Mouse (Mus musculus) B cell, adult 62 days (primary cell): ENCODE data around the gene Pgam5. TPM values are rescaled to one million over a fixed set of nuclear protein-coding genes. Genes with fewer than 3 reads are reported as not detected.

Experiments
- total RNA-seq: library from RNA; stranded (reverse); gene quantifications from 4 replicates; pipeline ENCODE4 v1.2.4, GENCODE M21; 2023

Gene Pgam5
- 27.9 to 42.8 TPM (median 37.3 TPM) in 4 replicates for total RNA-seq

DNA sequence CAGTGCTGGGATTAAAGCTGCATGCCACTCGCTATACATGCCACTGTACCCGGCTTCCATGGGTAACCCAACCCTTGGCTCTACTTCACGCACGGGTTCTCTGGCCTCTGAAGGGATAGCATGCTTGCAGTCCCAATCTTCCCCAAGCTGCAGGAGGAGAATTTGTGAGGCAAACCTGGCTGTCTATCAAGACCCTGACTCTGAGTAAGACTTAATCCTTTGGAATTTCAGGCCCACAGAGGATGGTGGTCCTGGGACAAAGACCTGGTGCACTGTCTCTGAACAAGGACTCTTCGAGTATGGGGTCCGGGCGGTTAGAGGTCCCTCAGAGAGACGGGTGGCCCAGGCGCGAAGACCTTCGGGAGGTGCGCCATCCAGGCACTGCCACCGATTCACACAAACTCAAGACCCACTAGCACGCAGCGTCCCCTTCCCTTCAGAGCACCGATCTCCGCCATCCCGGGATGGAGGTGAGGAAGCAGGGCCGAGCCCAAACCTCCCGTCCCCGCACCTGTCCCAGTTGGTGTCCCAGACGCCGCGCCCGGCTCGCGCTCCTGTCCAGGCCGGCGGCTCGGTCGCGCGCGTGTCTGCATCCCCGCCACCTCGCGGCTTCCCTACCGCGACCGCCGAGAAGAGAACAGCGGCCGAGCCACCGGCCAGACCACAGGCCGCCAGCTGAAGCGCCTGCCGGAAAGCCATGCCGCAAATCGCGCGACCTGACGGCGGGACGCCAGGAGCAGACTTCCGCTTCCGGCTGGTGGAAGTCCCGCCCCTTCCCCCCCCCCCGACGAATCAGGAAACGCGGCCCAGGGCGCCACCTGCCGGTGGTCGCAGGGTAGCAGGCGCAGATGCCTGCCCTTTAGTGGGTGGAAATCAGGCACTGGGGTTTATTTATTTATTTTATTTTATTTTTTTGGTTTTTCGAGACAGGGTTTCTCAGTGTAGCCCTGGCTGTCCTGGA is at the start of gene Pgam5:
Pgam5 (minus strand) TSS at position 773 of the 961 bp plus-strand sequence.

DNA sequence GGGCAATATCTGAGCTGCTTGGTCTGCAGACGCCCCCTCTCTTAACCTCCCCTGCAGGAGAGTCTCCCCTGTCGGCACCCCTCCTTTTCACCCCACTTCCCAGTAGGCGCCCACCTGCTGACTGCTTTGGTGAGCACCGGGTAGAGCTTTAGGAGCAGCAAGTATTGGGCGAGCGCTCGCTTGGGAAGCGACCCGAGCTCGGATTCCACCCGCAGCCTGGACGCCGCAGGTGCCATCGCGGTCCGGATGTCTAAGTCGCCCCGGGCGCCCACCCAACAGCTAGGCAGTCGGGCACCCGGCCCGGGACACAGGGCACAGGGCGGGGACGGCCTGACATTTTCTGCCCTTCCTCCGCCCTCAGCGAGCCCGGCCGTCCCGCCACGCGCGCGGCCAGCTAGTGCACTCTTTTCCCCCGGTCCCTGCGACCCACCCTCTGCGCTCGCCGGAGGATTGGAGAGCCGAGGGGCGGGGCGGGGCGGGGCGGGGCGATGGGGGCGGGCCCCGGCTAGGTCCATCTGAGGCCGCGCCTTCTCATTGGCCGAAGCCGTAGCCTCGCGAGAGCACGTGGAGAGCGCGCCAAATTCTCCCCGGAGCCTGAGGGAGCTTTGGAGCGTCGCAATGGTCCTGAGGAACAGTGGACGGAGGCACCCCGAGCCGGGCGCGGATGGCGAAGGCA is 16.2 kb upstream of the Pgam5 start, which contains the start of the genes Pxmp2 and Pole:
Pxmp2 (minus strand) TSS at position 417 of the 676 bp plus-strand sequence.
Pole (plus strand) TSS at position 537 of the 676 bp plus-strand sequence.

DNA sequence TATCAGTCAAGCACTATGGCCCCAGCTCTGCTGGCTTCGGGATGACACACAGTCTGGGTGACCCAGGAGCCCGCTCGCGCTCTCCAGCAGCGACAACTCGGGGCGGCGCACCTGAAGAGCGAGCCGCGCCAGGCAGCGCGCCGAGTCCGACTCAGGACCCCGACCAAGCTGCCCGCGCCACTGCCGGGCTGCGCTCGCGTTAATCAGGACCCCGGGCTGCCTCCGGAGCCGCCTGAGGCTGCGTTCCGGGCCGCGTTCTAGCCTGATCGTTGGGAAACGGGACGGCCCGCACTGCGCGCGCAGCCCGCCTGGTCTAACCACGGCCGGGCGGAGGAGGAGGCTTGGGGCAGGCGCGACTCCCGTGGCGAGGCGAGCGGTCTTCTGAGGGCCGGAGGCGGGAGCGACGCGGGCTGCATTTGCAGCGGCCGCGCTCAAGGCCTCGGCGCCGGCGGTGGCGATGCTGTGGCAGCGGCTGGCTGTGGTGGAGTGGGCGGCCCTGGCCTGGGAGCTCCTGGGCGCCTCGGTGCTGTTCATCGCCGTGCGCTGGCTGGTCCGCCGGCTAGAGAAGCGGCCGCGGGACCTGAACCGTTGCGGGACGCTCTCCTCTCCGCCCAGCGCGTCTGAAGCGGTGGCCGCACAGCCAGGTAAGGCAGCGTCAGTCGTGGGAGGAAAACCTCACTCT is 38.8 kb downstream of the Pgam5 start, which contains the start of gene Ankle2:
Ankle2 (plus strand) TSS at position 225 of the 682 bp plus-strand sequence.

Other genes starting within 250 kb of the Pgam5 start
- 8.8 to 18.2 TPM (median 14.0 TPM) in 4 replicates for gene Gm17655, start 197.4 kb downstream of the Pgam5 start, total RNA-seq
- gene Gm35315, start 175.5 kb downstream of the Pgam5 start, total RNA-seq: 0.43 to 2.3 TPM (median 0.62 TPM) in 4 replicates
- 2.0 to 3.4 TPM (median 2.6 TPM) in 4 replicates for gene Plcxd1, start 169.9 kb downstream of the Pgam5 start, total RNA-seq
- 124 to 140 TPM (median 133 TPM) in 4 replicates for gene Gtpbp6, start 161.7 kb downstream of the Pgam5 start, total RNA-seq
- gene Zfp605, start 159.8 kb downstream of the Pgam5 start, total RNA-seq: 8.0 to 10.5 TPM (median 8.5 TPM) in 4 replicates
- 86.1 to 101 TPM (median 93.2 TPM) in 4 replicates for gene Chfr, start 134.1 kb downstream of the Pgam5 start, total RNA-seq
- gene Golga3, start 93.2 kb downstream of the Pgam5 start, total RNA-seq: 33.6 to 40.5 TPM (median 37.6 TPM) in 4 replicates
- gene Ankle2, start 38.9 kb downstream of the Pgam5 start, total RNA-seq: 74.5 to 81.8 TPM (median 79.4 TPM) in 4 replicates
- 1.5 to 4.0 TPM (median 3.0 TPM) in 4 replicates for gene Pxmp2, start 16.3 kb upstream of the Pgam5 start, total RNA-seq
- 7.2 to 11.7 TPM (median 8.9 TPM) in 4 replicates for gene Pole, start 16.4 kb upstream of the Pgam5 start, total RNA-seq
- gene P2rx2, start 73.3 kb upstream of the Pgam5 start, total RNA-seq: 0.29 to 0.72 TPM (median 0.46 TPM) in 3 of 4 replicates, not detected in the other
- gene Lrcol1, start 74.8 kb upstream of the Pgam5 start, total RNA-seq: not detected in 4 replicates
- gene Fbrsl1, start 178.6 kb upstream of the Pgam5 start, total RNA-seq: 127 to 155 TPM (median 135 TPM) in 4 replicates